Mouse (Mus musculus): ENCODE results near the gene Klhdc7b. TPM values are rescaled to one million over a fixed set of nuclear protein-coding genes. Genes with fewer than 3 reads are reported as not detected.
A peak's percentile ranks its signal among the peaks of the same experiment; 100 is the strongest.

Gene Klhdc7b
- total RNA-seq, 2 experiments from 2014 or later = not detected

DNA sequence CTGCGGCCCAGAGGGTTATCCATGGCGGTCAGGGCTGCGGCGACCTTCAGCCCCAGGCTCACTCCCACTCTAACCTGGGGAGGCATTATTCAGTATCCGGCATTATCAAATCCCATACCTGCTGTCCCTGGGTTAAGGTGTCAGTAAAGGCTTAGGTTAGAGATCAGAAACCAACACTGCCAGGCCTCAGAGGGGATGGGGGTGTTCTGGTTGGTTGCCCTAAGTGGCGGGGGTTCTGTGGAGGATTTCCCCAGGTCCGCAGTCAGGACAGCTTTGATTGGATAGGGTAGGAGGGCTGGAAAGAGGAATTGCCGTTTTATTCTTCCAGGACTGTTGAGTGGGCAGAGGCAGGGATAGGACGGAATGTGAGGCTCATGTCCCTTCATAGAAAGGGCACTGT is 10.4 kb upstream of the Klhdc7b start:
- ATAC-seq (ENCODE audit: poor library complexity, severe bottlenecking) = no peak

DNA sequence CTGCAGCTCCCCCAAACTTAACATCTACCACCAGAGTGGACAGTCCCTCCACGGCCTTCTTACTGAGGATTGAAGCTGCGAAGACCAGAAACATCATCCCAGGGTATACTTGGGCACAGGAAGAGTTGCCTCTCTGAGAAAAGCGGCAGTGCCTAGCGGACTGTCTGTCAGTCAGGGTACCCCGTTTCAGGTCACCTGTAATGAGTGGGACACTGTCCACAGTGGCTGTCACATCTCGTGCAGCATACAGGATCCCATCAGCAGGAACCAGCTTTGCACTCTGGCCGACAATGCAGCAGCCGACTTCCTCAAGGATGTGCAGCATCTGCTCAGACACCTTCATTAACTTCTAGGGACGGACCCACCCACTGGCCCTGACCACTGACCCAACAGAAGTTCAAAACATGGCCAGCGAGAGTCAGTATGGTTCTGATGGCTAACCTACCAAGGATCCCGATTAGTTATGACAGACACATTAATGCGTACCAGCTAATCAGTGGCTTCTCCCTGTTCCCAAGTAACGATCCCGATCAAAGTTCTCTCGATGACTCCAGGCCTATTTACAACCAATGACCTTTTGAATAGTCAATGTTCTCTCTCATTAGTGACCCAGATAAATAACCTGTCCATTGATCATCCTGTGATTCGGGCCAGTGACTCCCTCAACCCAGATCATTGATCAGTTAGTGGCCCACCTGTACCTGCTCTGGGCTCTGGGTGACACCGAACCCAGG is 9.7 kb upstream of the Klhdc7b start:
- ATAC-seq (ENCODE audit: poor library complexity, severe bottlenecking) = no peak

DNA sequence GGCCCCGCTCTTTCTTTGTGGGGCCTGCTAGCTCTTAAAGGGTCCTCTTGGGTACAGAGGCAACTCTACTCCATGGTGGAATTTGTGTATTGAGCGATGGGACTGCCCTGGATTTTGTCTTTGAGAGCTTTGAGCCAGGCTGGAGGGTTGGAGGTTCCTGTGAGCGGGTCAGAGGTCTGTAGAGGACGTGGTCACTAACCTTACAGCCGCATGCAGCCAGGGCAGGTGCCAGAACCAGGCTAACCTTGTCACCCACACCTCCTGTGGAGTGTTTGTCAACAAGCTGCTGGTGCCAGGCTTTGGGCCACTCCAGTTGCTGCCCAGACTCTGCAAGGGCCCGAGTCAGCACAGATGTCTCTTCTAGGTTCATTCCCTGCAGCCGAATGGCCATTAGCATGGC is 8.7 kb upstream of the Klhdc7b start:
- ATAC-seq (ENCODE audit: poor library complexity, severe bottlenecking) = no peak

DNA sequence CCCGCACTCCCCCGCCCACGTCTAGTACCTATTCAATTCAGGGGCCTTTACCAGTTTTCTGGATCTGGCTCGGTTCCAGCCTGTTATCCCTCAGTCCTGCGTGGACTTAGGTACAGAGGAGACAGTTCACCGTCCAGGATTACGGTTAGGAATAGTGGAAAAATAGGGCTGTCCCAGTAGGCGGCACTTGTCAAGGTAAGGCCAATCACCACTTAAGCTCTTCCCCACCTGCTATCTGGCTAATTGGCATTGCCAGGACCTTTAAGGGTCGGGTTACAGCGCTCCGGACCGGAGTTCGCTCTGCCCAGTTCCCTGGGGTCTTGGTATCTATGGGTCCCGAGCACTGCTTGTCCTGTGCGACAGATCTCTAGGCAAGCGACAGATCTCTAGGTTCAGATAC is 7.8 kb upstream of the Klhdc7b start, which contains the start of gene Tymp:
Gene Tymp (minus strand): TSS at position 83 of the 400 bp plus-strand sequence.
- ATAC-seq (ENCODE audit: poor library complexity, severe bottlenecking) = no peak

DNA sequence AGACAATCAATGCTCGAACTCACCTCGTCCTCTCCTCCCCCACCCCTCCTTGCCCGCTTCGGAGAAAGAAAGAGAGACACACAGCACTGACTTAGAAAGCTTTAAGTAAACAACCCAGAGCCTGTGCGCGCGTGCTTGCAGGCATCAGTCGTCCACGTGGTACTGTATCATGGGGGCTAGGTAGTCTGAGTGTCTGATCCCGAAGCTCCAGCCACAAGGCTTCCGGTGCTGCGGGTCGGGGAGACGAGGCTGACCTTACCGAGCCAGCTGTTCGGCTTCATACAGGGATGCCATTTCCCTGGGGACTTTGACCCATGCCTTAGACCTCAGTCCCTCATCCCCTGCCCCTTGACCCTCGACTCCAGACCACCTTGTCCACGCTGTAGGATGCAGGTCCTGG is 7.4 kb upstream of the Klhdc7b start:
- ATAC-seq (ENCODE audit: poor library complexity, severe bottlenecking) = no peak

DNA sequence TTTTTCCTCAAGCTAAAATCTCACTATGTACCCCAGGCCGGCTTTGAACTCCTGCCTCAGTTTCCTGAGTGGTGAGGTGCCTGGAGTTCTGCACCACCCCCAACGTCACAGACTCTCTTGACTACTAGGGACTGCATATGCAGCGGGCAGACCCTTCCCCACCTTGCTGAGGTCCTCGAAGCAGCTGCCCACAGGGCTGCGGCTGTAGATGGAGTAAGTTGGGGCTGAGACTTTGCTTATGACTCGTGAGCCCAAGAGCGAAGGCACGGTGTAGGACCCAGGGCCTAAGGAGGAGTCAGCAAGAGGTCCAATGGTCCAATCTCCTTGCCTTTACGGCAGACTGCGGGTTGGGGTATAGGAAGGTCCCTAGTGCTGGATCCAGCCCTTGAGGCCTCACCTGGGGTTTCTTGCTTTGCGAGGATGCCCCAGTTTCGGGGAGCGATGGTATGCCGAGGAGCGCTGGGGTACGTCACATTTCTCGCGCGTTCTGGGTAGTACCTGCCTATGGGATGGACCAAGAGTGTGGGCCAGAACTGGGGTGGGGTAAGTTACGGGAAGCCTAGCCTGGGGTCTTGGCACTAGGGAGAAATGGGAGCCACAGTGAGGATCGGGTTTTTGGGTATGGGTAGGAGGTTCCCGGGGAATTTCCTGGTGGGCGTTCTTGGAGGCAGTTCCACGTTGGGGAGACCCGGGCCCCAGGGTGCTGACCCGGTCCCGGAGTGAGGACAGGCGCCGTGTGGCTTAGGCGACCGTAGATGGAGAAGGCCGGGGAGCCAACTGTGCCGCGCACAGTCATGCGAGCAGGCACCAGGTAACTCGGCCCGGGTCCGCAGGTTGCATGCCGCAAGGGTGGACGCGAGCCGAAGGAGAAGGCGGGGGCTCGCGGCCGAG is 6.5 kb upstream of the Klhdc7b start:
- no peak; the same call in 1 of the 2 replicates for ATAC-seq (ENCODE audit: poor library complexity, severe bottlenecking)

DNA sequence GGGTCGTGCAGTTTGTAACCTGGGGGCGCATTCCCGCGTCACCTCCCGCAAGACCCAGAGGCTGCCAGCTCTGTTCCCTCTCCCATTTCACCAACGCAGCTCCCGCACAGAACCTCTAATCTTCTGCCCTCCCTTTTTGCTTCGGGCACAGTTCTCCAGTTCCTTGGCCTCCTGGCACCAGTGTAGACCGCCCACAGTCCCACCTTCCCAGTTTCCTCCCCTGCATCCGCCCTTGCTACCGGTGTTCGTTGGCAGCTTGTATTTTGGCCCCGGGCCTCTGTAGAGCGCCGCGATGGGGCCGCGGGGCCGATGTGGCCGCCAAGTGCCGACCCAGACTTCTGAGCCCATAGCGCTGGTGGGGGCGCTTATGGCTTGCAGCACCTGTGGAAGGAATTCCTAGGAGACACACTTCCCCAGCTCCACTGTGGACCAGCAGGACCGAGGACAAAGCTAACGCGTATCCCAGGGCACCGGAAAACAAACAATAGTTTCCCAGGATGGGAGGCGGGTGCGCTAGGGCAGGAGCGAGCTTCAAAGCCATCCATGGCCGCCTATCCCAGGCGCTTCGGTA is 5.8 kb upstream of the Klhdc7b start, which contains the start of gene Odf3b:
Gene Odf3b (minus strand): TSS at position 452 of the 571 bp plus-strand sequence.
- peak; percentile 30 for ATAC-seq (ENCODE audit: poor library complexity, severe bottlenecking)

DNA sequence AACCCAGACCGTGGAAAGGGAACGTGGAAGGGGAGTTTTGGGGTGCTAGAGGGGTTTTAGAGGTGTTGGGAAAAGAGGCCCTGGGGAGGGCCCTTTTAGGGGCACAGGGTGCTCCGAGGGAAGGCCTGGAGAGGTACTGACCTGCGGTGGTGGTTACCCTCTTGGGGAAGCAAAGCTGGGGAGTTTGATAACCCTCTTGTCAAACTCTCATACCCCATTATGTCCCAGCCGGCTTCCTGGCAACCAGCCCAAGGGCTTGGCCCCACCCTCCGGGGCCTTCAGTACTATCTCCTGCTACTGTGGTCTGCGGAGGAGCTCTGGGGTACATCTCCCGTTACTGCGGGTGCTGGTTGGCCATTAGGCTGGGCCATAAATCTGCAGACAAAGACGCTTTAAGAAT is 5.3 kb upstream of the Klhdc7b start:
- no peak for ATAC-seq (ENCODE audit: poor library complexity, severe bottlenecking)

DNA sequence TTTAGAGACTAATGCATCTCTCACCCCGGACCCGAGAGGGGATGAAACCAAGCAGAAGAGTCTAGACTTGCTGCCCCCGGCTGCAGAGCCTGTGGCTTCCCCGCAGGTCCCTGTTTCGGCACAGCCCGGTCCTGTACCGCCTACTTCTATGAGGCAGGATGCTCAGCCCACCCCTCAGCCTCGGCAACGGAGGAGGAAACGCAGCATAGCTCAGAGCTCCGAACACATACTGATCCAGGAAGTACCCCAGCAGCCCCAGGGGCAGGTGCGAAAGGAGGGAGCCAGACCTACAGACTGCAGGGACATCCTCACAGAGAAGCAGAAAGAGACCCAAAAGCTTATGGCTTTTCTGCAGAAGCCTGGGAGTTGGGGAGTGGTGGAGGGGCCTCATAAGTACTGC is 2.4 kb downstream of the Klhdc7b start:
- no peak for ATAC-seq (ENCODE audit: poor library complexity, severe bottlenecking)

DNA sequence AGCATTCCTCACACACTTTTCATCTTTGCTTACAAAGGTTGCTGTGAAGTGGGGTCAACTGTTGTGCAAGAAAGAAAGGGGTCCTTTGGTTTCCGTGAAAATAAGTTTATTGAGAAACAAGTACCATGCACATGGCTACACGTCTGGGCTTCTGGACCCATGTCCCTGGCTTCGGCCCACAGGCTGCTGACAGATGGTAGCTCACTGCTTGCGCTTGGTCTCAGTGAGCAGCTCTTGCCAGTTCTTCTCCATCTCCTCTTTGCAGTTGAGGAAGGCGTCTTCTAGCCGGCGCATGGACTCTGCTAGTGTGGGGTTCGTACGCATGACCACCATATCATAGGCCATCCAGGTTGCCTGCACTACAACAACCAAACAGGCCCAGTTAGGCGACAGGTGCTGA is 5.4 kb downstream of the Klhdc7b start:
- no peak for ATAC-seq (ENCODE audit: poor library complexity, severe bottlenecking)

DNA sequence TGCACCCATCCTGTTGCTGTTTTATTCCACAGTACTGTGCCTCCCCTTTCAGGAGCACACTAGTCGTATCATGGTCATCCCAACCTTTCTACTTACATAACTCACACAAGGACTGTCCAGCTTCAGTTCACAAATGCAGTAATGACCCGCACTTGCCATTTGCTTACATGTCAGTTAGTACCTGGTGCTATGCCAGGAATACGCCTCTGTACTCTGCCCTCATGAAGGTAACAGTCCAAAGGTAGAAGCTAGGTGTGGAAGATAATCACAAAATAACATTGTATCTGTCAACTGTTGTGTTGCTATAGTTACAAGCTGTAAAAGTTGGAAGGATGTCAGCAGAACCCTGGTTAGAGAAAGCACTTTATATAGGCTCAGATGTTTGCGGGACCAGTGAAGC is 12.2 kb downstream of the Klhdc7b start:
- no peak for ATAC-seq (ENCODE audit: poor library complexity, severe bottlenecking)

DNA sequence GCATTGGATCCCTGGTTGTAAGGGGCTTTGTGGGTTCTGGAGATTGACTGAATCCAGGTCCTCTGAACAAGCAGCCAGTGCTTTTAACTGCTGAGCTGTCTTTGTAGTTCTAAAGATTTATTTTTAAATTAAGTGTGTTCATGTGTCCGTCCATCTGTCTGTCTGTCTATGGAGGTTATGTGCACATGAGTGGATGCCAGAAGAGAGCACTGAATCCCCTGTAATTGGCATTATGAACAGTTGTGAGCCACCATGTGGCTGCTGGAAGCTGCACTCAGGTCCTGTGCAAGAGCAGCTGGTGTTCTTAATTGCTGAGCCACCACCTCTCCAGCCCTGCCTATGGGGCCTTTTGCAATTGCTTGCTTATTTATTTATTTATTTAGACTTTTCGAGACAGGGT is 13.4 kb downstream of the Klhdc7b start:
- ATAC-seq (ENCODE audit: poor library complexity, severe bottlenecking) = no peak

DNA sequence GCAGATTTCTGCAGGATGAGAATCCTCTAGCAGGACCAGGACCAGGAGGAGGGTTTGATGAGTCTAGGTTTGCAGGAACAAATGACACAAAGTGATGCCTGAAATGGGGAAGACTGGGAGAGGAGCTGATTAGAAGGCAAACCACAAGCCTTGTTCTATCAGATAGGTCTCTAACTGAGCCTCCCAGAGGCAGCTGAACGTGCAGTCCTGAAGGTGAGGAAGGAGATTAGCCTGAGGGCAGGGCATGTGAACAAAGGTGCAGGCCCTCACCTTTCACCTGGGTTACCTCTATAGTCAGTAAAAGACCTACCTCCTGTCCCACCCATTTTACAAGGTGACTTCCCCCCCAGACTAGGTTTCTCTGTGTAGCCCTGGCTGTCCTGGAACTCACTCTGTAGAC is 15.0 kb downstream of the Klhdc7b start:
- no peak for ATAC-seq (ENCODE audit: poor library complexity, severe bottlenecking)

DNA sequence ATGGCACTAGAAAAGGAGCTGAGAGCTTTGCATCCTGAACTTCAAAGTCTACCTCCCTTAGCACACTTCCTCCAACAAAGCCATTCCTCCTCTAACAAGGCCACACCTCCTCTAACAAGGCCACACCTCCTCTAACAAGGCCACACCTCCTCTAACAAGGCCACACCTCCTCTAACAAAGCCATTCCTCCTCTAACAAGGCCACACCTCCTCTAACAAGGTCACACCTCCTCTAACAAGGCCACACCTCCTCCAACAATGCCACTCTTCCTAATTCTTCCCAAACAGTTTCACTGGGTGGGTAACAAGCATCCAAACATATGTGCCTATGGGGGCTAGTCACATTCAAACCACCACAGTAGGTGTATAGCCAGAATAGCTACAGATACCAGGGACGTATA is 17.8 kb downstream of the Klhdc7b start:
- no peak for ATAC-seq (ENCODE audit: poor library complexity, severe bottlenecking)

DNA sequence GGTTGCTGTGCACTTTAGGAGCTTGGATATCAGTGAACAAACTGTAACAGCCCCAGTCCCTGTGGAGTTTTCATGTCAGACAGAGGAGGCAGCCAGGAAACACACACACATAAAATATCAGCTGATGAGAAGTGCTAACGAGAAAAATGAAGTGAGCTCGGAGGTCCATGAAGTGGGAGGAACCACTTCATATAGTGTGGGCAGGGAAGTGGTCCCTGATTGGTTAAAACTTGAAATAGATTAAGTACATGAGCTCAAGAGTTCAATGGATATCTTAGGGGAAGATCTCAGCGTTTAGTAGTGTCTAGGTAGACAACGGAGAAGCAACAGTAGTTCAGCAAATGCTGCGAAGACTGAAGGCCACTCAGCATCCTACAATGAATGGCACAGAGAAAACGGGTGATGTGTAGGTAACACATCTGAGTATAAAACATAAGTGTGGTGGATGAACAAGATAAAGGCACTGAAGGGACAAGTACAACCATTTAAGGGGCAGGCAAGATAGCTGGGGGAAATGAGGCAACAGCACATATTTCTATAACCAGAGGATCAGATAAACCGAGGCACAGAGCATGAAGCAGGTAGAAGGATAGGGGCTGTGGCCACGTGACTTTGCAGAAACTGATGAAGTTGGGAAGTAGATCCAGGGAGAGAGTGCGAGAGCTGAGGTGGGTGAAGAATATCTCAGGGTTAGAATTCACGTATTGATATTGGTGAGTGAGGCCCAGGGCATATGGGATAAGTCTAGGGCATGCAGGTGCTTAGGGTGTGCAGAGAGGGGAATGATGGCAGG is 20.3 kb downstream of the Klhdc7b start:
- ATAC-seq (ENCODE audit: poor library complexity, severe bottlenecking) = no peak

DNA sequence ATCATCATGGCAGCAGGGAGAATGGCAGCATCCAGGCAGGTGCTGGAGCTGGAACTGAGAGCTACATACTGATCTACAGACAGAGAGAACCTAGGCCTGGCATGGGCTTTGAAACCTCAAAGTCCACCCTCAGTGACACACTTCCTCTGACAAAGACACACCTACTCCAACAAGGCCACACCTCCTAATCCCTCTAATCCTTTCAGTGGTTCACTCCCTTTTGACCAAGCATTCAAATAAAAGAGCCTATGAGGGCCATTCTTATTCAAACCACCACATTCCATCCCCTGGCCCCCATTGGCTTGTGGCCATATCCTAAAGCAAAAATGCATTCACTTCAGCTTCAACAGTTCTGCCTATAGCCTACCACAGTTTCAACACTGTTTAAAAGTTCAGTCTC is 22.0 kb downstream of the Klhdc7b start:
- ATAC-seq (ENCODE audit: poor library complexity, severe bottlenecking) = no peak

DNA sequence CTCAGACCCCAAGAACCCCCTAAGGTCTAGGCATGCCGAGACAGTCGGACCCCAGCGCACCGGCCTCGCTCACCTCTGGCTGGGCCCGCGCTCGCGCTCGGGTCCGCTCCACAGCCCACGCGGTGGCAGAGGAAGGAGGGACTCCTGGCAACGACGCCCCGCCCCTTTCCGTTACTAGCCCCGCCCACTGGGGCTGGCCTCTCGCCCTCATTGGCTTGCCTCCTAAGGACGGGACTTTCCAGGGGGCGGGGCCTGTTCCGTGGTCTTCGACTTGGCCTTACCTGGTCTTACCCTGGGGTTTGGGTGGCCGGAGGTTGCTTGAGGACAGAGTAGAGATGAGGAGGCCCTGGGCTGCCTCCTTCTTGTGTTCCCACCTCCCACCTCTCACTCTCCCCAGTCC is 25.4 kb downstream of the Klhdc7b start, which contains the start of gene Syce3:
Gene Syce3 (minus strand): TSS at position 386 of the 400 bp plus-strand sequence.
- ATAC-seq (ENCODE audit: poor library complexity, severe bottlenecking) = no peak

DNA sequence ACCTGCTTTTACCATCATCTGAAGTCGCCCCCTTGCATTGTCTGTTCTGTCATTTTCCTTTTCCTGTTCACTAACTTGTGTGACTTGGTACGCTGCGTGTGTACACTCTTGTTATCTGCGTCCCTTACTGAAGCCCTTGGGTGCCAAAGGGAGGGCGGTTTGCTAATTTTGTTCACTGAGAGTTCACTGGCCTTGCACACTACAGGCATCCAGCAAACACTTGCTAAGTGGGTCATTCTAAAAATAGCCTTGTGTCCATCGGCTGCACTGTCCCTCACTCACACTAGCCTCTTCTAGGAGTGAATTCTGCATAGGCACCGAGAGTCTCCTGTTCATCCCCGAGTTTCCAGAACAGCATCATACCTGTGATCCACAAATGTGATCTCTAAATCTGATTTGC is 30.6 kb downstream of the Klhdc7b start:
- ATAC-seq (ENCODE audit: poor library complexity, severe bottlenecking) = no peak

DNA sequence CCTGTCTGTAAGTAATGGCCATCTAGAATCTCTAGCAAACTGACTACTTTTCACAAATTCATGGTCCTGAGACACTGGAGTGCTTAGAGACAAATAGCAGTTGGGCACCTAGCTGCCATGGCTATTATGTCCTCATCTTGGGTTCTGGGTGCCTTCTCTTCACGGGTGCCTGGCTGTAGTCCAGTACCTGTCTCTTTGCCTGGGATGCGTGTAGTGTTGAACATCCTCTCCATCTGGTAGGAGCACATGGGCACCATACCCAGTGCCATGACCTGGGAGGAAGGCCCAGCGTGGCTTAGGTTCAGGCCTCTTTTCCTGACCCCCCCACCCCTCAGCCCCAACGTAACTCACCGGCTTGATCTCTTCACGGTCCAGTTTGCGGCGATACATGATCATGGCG is 37.2 kb downstream of the Klhdc7b start:
- no peak for ATAC-seq (ENCODE audit: poor library complexity, severe bottlenecking)

DNA sequence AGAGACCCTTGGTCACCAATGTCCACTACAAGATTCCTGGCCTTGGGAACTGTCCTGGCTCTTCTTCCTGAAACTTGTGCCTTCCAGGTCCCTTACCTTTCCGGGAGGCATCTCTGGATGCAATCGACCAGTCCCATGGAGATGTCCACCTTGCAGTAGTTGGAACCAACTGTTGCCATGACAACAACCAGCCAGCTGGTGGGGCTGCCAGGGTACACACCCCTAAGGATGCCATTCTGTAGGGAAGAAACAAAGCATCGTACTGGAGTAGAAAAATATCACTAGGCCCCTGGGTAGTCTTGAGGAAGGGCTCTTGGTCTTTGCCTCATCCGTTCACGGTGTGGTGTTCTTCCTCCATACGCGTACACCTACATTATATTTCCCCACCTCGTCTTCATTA is 39.9 kb downstream of the Klhdc7b start:
- ATAC-seq (ENCODE audit: poor library complexity, severe bottlenecking) = no peak

DNA sequence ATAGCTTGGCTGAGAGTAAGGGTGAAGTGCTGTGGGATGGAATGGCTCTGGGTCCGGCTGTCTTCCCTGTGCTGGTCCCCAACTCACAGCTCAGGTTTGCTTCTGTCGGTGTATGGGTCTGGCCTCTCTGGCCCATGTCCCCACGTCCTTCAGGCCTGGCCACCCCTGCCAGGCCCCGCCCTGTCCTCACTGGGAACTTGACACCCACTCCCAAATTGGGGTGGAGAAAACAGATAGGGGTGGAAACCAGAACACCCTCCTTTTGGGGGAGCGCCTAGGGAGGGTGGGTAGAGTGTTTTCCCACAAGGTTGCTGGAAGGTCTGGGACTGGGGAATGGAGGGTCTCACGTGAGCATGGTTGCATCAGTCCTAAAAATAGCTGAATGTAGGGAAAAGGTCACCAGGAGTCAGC is 41.0 kb downstream of the Klhdc7b start, which contains the start of gene Cpt1b:
Gene Cpt1b (minus strand): TSS at position 153 of the 411 bp plus-strand sequence.
- no peak for ATAC-seq (ENCODE audit: poor library complexity, severe bottlenecking)

Data from megakaryocyte, adult 5-6 weeks (primary cell).